Mouse (Mus musculus) lung, embryonic 16.5 days (tissue): ENCODE data around the gene Hoxa6. TPM values are rescaled to one million over a fixed set of nuclear protein-coding genes. Genes with fewer than 3 reads are reported as not detected.
A peak's percentile ranks its signal among the peaks of the same experiment; 100 is the strongest.

Source experiments
- ATAC-seq: fragments of 200-750 bp; cut with Nextera tagmentation; 2 replicates; pipeline ENCODE4 v1.8.0; 2017; ENCODE audit warnings: low read depth, mild to moderate bottlenecking, moderate library complexity
- H3K27ac ChIP-seq: fragments of 300-500 bp; sonication (generic); 2 replicates; pipeline ENCODE4 v1.5.1; 2014; ENCODE audit warnings: mild to moderate bottlenecking, control low read depth, low read length
- H3K27me3 ChIP-seq: fragments of 300-500 bp; sonication (generic); 2 replicates; pipeline ENCODE4 v1.6.1; 2014; ENCODE audit warnings: low read depth, low read length, mixed read lengths; ENCODE audit not compliant: control insufficient read depth, insufficient read depth
- H3K36me3 ChIP-seq: fragments of 300-500 bp; sonication (generic); 2 replicates; pipeline ENCODE4 v1.6.1; 2014; ENCODE audit warnings: low read length; ENCODE audit not compliant: control insufficient read depth, insufficient read depth
- H3K4me1 ChIP-seq: fragments of 300-500 bp; sonication (generic); replicated peaks from 2 replicates; pipeline ENCODE4 v1.6.1; 2014; ENCODE audit warnings: low read length, mixed read lengths; ENCODE audit not compliant: control insufficient read depth, insufficient read depth
- H3K4me2 ChIP-seq: fragments of 300-500 bp; sonication (generic); 2 replicates; pipeline ENCODE4 v1.6.1; 2014; ENCODE audit warnings: low read depth, low read length, control low read depth
- H3K4me3 ChIP-seq: fragments of 300-500 bp; sonication (generic); 2 replicates; pipeline ENCODE4 v1.5.1; 2014; ENCODE audit warnings: mild to moderate bottlenecking, low read length, control low read depth
- H3K9ac ChIP-seq: fragments of 300-500 bp; sonication (generic); 2 replicates; pipeline ENCODE4 v1.6.1; 2014; ENCODE audit warnings: low read length, control low read depth
- H3K9me3 ChIP-seq: fragments of 300-500 bp; sonication (generic); 2 replicates; pipeline ENCODE4 v1.6.1; 2016; ENCODE audit warnings: low read length; ENCODE audit not compliant: control insufficient read depth
- WGBS: fragments of 180-500 bp; shearing (Covaris S2); extraction: QIAGEN DNeasy Blood & Tissue Kit; methylation state at CpG from one replicate; pipeline ENCODE4 v1.1.7; 2014; 5-methylcytosine and 5-hydroxymethylcytosine counted together
- polyA plus RNA-seq: library from polyadenylated mRNA; unstranded; fragments of >200 nt; fragmentation: Nextera tagmentation; extraction: Ambion mirVana; gene quantifications from 2 replicates; pipeline ENCODE4 v1.2.1, GENCODE M21; 2015

The Hoxa6 gene
- polyA plus RNA-seq, 1 experiment from 2014 or later = 2.2 TPM

DNA sequence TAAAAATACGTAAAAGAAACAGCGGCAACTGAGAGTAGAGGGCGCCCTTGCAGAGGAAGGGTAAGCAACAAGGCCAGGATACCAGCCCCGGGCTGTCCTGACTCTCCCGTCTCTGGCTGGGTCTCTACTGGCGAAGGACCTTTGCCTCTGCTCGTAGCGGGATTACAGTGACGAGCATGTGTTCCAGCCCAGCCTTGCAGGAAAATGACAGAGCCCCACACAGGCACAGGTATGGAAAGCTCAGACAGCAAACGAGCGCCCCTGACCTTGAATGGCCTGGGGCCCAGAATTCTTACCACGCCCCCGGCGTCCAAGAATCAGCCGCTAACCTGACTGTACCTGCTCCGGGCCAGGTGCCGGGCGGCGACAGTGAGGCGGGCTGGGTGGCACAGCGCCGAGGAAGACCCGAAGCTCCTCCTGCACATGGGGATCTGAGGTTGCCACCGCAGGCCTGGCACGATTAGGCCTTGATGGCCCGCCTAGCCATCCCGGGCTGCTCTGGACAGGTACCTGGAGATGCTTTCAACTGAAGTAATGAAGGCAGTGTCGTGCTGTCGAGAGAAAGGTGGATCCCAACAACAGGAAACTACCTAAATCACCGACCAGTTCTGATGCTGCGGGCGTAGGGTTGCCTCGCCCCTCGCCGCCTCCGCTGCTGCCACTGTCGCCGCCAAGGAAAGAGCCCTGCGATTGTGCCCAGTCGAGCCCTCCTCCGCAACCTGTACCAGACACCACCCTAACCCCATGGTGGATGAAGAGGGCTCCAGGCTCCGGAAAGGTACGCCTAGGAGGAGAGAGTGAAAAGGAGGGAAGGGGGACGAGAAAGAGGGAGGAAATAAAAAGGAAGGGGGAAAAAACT is 21.3 kb upstream of the Hoxa6 start:
- H3K4me3 ChIP-seq = no peak overlapping the region
- 3% methylated on average over 44 of the region's 44 CpGs for WGBS

DNA sequence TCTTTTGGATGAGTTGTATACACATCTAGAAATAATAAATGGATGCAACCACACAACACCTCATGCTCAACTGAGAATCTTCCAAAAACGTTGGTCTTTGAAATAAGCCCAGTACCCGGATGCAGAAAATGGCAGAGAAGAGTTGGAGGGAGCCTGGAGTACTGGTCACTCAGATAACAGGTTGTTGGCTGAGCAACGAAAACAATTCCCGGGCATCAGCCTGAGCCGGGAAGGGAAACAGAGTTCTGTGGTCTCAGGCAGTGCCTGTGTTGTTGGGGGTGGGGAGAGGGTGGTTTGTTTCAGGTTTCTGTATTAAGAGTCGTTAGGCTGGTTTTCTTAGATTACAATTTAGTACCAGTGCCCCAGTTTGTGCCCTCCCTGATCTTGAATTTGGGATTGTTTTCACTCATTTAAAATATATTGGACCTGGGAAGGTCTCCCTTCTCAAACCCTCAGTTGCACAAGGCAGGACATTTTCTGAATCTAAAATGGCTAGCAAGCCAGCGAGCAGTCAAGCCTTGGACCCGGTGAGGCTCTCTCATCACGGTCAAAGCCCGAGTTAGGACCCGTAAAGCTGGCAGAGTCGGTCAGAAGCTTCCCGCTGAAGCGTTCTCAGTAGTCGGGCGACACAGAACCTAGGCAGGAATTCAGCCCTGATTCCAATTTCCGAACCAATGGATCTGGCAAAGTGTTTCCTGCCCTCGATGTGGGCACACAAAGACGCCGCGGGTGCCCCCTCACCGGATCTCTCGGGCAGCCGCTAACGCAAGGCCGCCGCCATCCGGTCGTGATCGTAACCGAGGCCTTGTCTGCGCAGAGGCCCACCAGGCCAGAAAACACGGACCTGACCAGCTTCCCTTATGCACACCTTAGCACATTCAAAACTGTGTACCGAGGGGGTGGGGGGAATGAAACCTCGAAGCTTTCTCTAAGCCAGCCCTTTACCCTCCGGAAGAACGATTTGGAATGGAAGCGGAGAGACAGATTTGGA is 20.2 kb upstream of the Hoxa6 start:
- H3K4me2 ChIP-seq = no peak overlapping the region
- ATAC-seq = no peak
- H3K9ac ChIP-seq = no peak overlapping the region
- no peak overlapping the region for H3K4me3 ChIP-seq
- peaks cover 10% of the 10 kb centered on the region for H3K4me1 ChIP-seq
- H3K27ac ChIP-seq = no peak overlapping the region
- H3K27me3 ChIP-seq = peaks cover 91% of the 10 kb centered on the region
- no peaks in the 10 kb centered on the region for H3K9me3 ChIP-seq
- no peaks in the 10 kb centered on the region for H3K36me3 ChIP-seq
- 2% methylated on average over 38 of the region's 38 CpGs for WGBS

More for the DNA sequence above, 21.3 kb upstream of the Hoxa6 start:
- H3K9me3 ChIP-seq = no peaks in the 10 kb centered on the region
- peaks cover 91% of the 10 kb centered on the region for H3K27me3 ChIP-seq
- no peaks in the 10 kb centered on the region for H3K36me3 ChIP-seq
- H3K4me1 ChIP-seq = peaks cover 10% of the 10 kb centered on the region
- no peak overlapping the region for H3K9ac ChIP-seq
- ATAC-seq = no peak; the same call in 1 of the 2 replicates
- H3K27ac ChIP-seq = no peak overlapping the region
- no peak overlapping the region for H3K4me2 ChIP-seq

DNA sequence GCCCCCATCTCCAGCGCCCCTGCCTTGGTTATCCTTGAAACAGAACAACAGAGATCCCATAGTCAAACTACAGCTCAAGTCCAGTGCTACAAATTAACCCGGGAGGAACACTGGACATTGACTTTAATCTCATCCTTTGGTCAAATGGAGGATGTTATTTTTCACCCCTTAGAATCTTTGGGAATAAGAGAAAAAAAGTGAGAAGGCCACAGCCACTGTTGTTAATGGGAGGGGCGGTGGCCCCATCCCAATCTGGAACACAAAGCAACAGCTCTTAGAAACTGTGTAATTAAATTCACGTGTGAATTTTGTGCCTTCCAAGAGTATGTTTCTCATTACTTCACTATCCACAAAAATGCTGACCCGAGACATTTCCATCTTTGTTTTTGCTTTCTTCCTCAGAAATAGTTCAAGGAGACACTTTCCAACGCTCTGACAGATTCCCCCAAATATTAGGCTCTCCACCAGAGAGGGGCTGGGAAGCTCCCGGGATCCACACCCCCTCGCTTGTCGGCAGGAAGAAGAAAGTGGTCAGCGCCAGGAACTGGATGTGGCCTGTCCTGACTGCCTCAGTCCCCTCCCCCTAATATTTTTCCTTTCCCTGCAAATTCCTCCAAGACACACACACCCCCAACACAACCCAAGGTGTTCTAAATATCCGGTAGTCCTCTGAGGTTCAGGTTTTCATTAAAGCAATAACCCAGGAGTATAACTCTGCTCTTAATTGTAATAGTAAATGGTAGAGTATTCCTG is 19.1 kb upstream of the Hoxa6 start:
- Histone ChIP-seq H3K4me2 (no peak overlapping the region), H3K9me3 (no peaks in the 10 kb centered on the region), H3K36me3 (no peaks in the 10 kb centered on the region), H3K4me1 (peaks cover 10% of the 10 kb centered on the region), H3K27ac (no peak overlapping the region), H3K4me3 (no peak overlapping the region), H3K27me3 (peaks cover 92% of the 10 kb centered on the region), H3K9ac (no peak overlapping the region)
- ATAC-seq = no peak
- 5% methylated on average over 11 of the region's 11 CpGs for WGBS

DNA sequence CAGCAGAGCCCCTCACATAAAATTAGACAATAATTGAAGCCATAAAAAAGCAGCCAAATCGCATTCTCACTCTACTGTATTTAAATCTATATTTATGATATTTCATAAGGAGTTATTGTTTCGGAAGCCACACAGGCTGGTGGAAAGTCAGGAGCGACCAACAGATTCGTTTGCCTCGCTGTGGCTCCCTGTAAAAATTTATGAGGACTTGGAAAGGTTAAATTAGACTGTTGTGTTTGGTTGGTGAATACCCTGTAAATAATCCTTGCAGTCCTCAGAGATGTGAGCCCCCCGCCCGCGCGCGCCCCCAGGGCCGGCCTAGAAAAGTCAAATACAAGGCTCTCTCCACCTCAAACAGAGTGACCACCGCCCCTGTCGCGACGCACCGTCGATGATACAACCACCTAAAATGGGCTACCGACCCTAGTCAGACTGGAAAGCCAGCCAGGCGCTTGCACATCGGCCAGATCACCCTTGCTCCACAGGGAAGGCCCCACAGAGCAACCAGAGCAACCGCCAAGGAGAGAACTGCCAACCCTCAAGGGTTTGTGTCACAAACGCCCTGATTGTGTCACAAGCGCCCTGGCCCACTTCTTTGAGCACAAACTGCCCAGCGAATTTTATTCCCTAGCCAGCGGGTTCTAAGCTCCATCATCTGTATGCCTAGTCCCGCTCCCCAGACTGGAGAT is 18.2 kb upstream of the Hoxa6 start:
- WGBS = 3% methylated on average over 26 of the region's 26 CpGs
- Histone ChIP-seq H3K9me3 (no peaks in the 10 kb centered on the region), H3K27me3 (peaks cover 92% of the 10 kb centered on the region), H3K4me2 (no peak overlapping the region), H3K4me1 (peaks cover 10% of the 10 kb centered on the region), H3K9ac (no peak overlapping the region), H3K36me3 (no peaks in the 10 kb centered on the region), H3K27ac (no peak overlapping the region), H3K4me3 (no peak overlapping the region)
- ATAC-seq = no peak

DNA sequence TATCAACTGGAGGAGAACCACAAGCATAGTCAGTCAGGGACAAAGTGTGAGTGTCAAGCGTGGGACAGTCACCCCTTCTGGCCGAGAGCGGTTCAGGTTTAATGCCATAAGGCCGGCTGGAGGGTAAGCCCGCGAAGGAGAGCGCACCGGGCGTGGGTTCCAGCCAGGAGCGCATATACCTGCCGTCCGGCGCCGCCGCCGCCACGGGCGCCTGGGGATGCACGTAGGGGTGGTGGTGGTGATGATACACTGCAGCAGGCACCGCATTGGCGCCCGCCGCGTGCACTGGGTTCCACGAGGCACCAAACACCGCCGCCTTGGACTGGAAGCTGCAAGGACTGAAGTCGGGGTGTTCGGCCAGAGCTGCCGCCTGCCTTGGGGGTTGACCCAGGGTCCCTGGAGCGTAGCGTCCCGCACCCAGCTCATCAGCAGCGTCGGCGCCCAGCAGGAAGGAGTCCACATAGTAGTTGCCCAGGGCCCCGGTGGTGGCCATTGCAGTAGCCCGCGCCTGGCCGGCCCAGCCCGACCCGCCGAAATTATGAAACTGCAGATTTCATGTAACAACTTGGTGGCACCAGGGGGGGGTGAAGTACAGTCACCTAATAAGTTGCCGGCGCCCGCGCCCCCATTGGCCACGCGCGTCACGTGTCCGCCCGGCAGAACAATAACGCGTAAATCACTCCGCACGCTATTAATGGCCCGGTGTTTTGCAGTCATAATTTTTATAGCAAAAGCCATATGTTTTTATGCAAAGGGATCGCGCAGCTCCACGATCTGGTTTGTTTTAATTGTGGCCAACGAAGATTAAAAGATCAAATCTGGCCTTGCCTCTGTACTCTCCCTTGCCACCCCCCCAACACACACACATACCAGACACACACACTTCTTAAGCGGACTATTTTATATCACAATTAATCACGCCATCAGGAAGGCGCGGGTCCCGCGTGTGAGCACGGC is 17.4 kb upstream of the Hoxa6 start:
- H3K27ac ChIP-seq = no peak overlapping the region
- H3K4me2 ChIP-seq = peak overlapping the region; percentile 32
- peaks cover 95% of the 10 kb centered on the region for H3K27me3 ChIP-seq
- H3K4me1 ChIP-seq = peaks cover 10% of the 10 kb centered on the region
- ATAC-seq = no peak
- WGBS = 3% methylated on average over 69 of the region's 69 CpGs
- H3K9me3 ChIP-seq = no peaks in the 10 kb centered on the region
- no peaks in the 10 kb centered on the region for H3K36me3 ChIP-seq
- H3K9ac ChIP-seq = no peak overlapping the region
- H3K4me3 ChIP-seq = peak overlapping the region; percentile 19

DNA sequence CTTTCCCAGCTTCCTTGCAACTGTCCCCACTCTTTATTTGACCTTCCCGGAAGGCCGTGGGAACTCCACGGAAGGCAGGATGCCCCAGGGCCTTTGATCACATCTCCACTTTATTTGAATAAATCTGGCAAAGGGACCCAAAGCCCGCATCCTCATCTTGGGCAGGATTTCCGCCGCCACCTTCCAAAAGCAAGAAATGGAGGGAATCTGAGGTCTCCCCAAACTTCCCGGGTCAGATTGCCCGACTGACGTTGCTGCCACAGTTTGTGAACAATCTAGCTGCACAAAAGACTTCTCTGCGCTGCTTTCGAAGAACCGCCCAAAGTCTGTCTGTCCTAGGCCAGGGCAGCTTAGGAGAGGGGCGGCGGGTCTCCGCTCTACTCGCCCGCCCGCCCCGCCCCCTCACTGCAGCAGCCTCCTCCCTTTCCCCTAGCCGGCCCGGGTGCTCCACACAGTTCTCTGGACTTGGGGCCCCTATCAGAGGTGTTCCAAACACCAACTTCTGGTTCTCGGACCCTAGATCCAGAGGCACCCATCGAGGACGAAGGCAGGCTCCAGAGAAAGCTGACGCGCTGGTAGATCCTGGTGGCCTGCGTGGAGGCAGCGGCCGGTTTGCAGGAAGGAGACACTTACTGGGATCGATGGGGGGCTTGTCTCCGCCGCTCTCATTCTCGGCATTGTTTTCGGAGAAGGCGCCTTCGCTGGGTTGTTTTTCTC is 16.5 kb upstream of the Hoxa6 start:
- Histone ChIP-seq H3K36me3 (no peaks in the 10 kb centered on the region), H3K4me1 (peaks cover 7% of the 10 kb centered on the region), H3K27ac (no peak overlapping the region), H3K4me2 (no peak overlapping the region), H3K4me3 (peak overlapping the region; percentile 19; the same call in 1 of the 2 replicates), H3K9me3 (no peaks in the 10 kb centered on the region), H3K9ac (no peak overlapping the region), H3K27me3 (peaks cover 92% of the 10 kb centered on the region)
- WGBS = 2% methylated on average over 36 of the region's 36 CpGs
- ATAC-seq = no peak

DNA sequence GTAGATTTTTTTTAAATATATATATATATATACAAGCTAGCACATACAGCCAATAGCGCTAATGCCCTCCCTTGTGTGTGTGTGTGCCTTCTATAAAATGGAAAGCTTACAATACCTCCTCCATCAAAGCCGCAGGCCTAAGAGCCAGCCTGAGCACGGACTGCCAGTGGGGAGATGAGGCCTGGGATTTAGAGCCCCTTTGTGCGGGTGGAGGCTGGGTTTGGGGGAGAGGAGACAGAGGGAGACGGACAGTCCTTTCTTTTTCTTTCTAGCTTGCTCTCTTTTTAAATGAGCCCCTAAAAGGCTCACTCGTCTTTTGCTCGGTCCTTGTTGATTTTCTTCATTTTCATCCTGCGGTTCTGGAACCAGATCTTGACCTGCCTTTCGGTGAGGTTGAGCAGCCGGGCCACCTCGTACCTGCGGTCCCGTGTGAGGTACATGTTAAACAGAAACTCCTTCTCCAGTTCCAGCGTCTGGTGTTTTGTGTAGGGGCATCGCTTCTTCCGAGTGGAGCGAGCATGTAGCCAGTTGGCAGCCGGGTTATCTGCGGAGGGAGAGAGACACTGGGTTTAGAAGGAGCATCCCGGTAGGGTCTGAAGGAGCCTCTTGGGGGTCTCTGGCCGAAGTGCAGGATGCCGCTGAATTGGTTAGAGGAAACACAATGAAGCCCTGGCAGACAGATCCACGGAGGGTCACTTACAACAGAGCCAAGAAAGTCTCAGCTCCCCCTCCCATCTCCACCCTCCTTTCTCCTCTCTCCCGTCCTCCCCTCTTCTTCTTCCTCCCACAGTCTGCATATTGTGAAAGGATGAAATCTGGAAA is 15.6 kb upstream of the Hoxa6 start:
- Histone ChIP-seq H3K9ac (no peak overlapping the region), H3K4me3 (no peak overlapping the region), H3K36me3 (no peaks in the 10 kb centered on the region), H3K27ac (no peak overlapping the region), H3K9me3 (no peaks in the 10 kb centered on the region), H3K4me1 (peaks cover 7% of the 10 kb centered on the region), H3K27me3 (peaks cover 92% of the 10 kb centered on the region), H3K4me2 (no peak overlapping the region)
- no peak for ATAC-seq
- 17% methylated on average over 24 of the region's 24 CpGs for WGBS
